Mouse (Mus musculus) neutrophil, adult 59 days (primary cell): ENCODE measurements around the gene Agt. TPM values are rescaled to one million over a fixed set of nuclear protein-coding genes. Genes with fewer than 3 reads are reported as not detected.

Source experiments
- total RNA-seq, 2 experiments: library from RNA; stranded (reverse); gene quantifications; 1 replicate in 1 of 2; 2 replicates in 1 of 2; pipeline ENCODE4 v1.2.4; 2023

Gene Agt
- not detected for total RNA-seq

DNA sequence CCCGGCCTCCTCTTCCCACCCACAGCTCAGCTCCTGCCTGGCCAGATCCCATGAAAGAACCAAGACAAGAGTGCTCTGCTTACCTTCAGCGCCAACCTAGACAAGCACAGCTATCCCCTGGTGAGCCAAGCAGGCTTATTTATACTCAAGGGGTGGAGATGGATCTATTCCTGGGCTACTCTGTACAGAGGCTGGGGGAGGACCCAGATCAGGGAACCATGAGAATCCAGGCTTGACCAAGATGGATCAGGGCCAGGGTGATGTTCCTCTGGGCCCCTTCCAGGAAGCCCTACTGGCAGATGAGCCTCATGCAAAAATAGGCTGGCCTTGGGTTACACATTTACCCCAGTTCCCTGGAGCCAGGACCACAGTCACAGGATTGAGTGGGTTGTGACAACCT lies at the start of gene Agt:
TSS of gene Agt (minus strand) at position 114 of the 400 bp plus-strand sequence.

DNA sequence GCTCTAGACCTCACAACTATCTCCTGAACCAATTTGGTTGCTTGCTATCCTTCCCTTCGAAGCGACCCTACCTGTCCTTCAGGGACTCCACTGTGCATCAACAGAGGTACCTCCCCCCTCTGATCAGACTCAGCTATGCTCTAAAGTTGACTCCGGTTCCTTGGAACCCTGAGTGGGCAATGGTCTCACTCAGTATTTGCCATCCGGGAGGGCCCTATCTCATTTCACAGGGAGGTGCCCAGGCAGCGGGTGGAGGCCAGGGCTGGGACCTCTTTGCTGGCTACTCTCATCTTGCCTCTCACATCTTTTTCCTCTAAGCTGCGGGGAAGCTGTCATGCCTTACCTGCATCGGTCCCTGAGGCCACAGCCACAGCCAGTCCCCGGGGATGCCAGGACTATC lies 6.3 kb upstream of the Agt start, which contains the start of gene Capn9:
TSS of gene Capn9 (plus strand) at position 301 of the 400 bp plus-strand sequence.

DNA sequence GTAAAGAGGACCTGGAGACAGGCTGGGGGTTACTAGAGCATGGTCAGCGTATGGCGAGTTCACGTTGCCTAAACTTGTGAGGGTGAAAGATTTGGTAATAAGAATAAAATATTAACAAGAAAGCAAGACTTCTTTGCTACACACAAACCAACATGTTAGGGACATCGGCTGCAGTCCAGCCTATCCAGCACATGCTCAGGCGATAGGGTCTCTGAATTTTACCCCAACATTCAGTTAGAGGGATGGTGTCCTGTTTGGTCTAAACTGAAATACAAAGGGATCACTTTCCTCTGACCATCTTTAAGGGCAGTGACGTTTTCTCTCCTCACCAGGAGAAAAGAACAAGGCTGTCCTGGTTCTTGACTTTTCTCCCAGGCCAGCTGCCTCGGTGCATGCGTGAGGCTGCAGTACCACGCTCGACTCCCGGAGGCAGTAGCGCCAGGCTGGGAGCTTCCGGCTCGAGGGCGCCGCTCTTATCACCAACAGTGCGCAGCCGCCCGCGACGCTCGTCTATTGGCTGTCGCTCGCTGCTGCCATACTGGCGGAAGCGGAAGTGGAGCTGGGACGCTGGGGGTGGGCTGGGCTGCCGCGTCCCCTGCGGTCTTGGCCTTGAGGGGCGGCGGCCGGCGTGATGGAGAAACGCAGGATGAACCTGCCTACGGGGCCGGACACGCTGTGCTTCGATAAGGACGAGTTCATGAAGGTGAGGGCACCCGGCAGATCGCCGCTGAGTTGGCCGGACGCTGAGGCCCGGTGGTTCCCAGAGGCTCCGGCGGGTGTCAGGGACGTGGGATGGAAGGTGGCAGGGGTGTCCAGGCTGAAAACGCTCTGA lies 49.0 kb downstream of the Agt start, which contains the start of gene Cog2:
TSS of gene Cog2 (plus strand) at position 519 of the 832 bp plus-strand sequence.

Other genes with a start within 250 kb of the Agt start
- under 1 TPM; 0.13 to 0.36 TPM for gene Pgbd5, start 130.0 kb downstream of the Agt start, total RNA-seq
- 10 to 100 TPM; 26.0 to 30.3 TPM for gene Cog2, start 48.9 kb downstream of the Agt start, total RNA-seq
- gene Capn9, start 6.4 kb upstream of the Agt start, total RNA-seq: not detected
- 1 to 10 TPM; 4.3 to 5.2 TPM for gene 2310022B05Rik, start 93.7 kb upstream of the Agt start, total RNA-seq
- 10 to 100 TPM; 42.0 to 42.9 TPM for gene Ttc13, start 152.3 kb upstream of the Agt start, total RNA-seq
- gene Arv1, start 152.4 kb upstream of the Agt start, total RNA-seq: 1 to 10 TPM; 4.7 to 5.1 TPM
- gene Fam89a, start 182.1 kb upstream of the Agt start, total RNA-seq: under 1 TPM in 1 of 2 experiments, not detected in 1; 0.44 TPM
- not detected for gene Trim67, start 223.4 kb upstream of the Agt start, total RNA-seq